Mouse (Mus musculus): ENCODE measurements around the gene Intu. TPM values are rescaled to one million over a fixed set of nuclear protein-coding genes. Genes with fewer than 3 reads are reported as not detected.

Gene Intu
- 0.53 and 0.60 TPM in 2 replicates for polyA plus RNA-seq (2015; fragmentation: Nextera tagmentation; extraction: Ambion mirVana)

- DNase-seq (peak; percentile 70), ATAC-seq (peak; percentile 89)
- under 1% methylated on average over 53 of the region's 54 CpGs for WGBS (ENCODE audit: insufficient replicate concordance)
- Histone ChIP-seq H3K4me1 (ENCODE audit: insufficient read depth) (peaks cover 16% of the 10 kb centered on the region), H3K36me3 (replicated peaks; ENCODE audit: insufficient read depth, low read length) (no peaks in the 10 kb centered on the region), H3K4me3 (ENCODE audit: low read depth, low read length) (peak within 1 kb of the TSS; percentile 56), H3K27me3 (ENCODE audit: insufficient read depth, low read length) (peaks cover 24% of the 10 kb centered on the region), H3K4me2 (ENCODE audit: low read depth, low read length) (peak within 1 kb of the TSS; percentile 90), H3K9me3 (ENCODE audit: low read length) (no peaks in the 10 kb centered on the region), H3K27ac (ENCODE audit: low read depth) (no peak within 1 kb of the TSS), H3K9ac (replicated peaks) (peak within 1 kb of the TSS; percentile 46)
- no peak for TF ChIP-seq EP300 (IDR thresholded peaks at IDR 0.05; ENCODE audit: low read depth)
- TF ChIP-seq CTCF (IDR thresholded peaks at IDR 0.05; ENCODE audit: low read depth) = peak; percentile 57
Observed at GRCm38 (mm10) chr3:40531286-40532141, at the start of gene Intu. Gene Intu (plus strand): TSS chr3:40531286.

- TF ChIP-seq EP300 (IDR thresholded peaks at IDR 0.05; ENCODE audit: low read depth) = no peak
- Histone ChIP-seq H3K4me3 (ENCODE audit: low read depth, low read length) (no peak overlapping the region), H3K27ac (ENCODE audit: low read depth) (no peak overlapping the region), H3K9ac (replicated peaks) (no peak overlapping the region), H3K4me1 (ENCODE audit: insufficient read depth) (no peaks in the 10 kb centered on the region), H3K4me2 (ENCODE audit: low read depth, low read length) (no peak overlapping the region), H3K9me3 (ENCODE audit: low read length) (no peaks in the 10 kb centered on the region), H3K36me3 (replicated peaks; ENCODE audit: insufficient read depth, low read length) (no peaks in the 10 kb centered on the region), H3K27me3 (ENCODE audit: insufficient read depth, low read length) (no peaks in the 10 kb centered on the region)
- no peak for ATAC-seq
- 42% methylated on average over 10 of the region's 10 CpGs for WGBS (ENCODE audit: insufficient replicate concordance)
- DNase-seq = no peak
Observed at GRCm38 (mm10) chr3:40483221-40483654, 47.8 kb upstream of the Intu start.

- no peak for ATAC-seq
Observed at GRCm38 (mm10) chr3:40487381-40487780, 43.7 kb upstream of the Intu start.

GRCm38 (mm10) chr3:40491742-40492141 is 39.3 kb upstream of the Intu start:
- H3K9me3 ChIP-seq (ENCODE audit: low read length) = no peaks in the 10 kb centered on the region
- H3K27me3 ChIP-seq (ENCODE audit: insufficient read depth, low read length) = no peaks in the 10 kb centered on the region
- H3K27ac ChIP-seq (ENCODE audit: low read depth) = no peak overlapping the region
- 79% methylated on average over 3 of the region's 3 CpGs for WGBS (ENCODE audit: insufficient replicate concordance)
- ATAC-seq = no peak
- H3K4me1 ChIP-seq (ENCODE audit: insufficient read depth) = no peaks in the 10 kb centered on the region
- no peaks in the 10 kb centered on the region for H3K36me3 ChIP-seq (replicated peaks; ENCODE audit: insufficient read depth, low read length)
- TF ChIP-seq EP300 (IDR thresholded peaks at IDR 0.05; ENCODE audit: low read depth) (no peak), CTCF (IDR thresholded peaks at IDR 0.05; ENCODE audit: low read depth) (peak; percentile 51)
- no peak overlapping the region for H3K4me3 ChIP-seq (ENCODE audit: low read depth, low read length)
- no peak for DNase-seq
- no peak overlapping the region for H3K4me2 ChIP-seq (ENCODE audit: low read depth, low read length)
- H3K9ac ChIP-seq (replicated peaks) = no peak overlapping the region

More at GRCm38 (mm10) chr3:40487381-40487780, 43.7 kb upstream of the Intu start:
- Histone ChIP-seq H3K27me3 (ENCODE audit: insufficient read depth, low read length) (no peaks in the 10 kb centered on the region), H3K4me1 (ENCODE audit: insufficient read depth) (no peaks in the 10 kb centered on the region), H3K36me3 (replicated peaks; ENCODE audit: insufficient read depth, low read length) (no peaks in the 10 kb centered on the region), H3K9me3 (ENCODE audit: low read length) (no peaks in the 10 kb centered on the region), H3K27ac (ENCODE audit: low read depth) (no peak overlapping the region), H3K9ac (replicated peaks) (no peak overlapping the region), H3K4me2 (ENCODE audit: low read depth, low read length) (no peak overlapping the region), H3K4me3 (ENCODE audit: low read depth, low read length) (no peak overlapping the region)
- DNase-seq = no peak
- WGBS (ENCODE audit: insufficient replicate concordance) = 73% methylated on average over 4 of the region's 4 CpGs
- TF ChIP-seq EP300 (IDR thresholded peaks at IDR 0.05; ENCODE audit: low read depth) (no peak), CTCF (IDR thresholded peaks at IDR 0.05; ENCODE audit: low read depth) (no peak)

GRCm38 (mm10) chr3:40498898-40499297 is 32.2 kb upstream of the Intu start:
- no peaks in the 10 kb centered on the region for H3K4me1 ChIP-seq (ENCODE audit: insufficient read depth)
- H3K27ac ChIP-seq (ENCODE audit: low read depth) = no peak overlapping the region
- ATAC-seq (no peak), DNase-seq (no peak)
- H3K9me3 ChIP-seq (ENCODE audit: low read length) = no peaks in the 10 kb centered on the region
- TF ChIP-seq EP300 (IDR thresholded peaks at IDR 0.05; ENCODE audit: low read depth) (no peak), CTCF (IDR thresholded peaks at IDR 0.05; ENCODE audit: low read depth) (peak; percentile 49)
- H3K4me3 ChIP-seq (ENCODE audit: low read depth, low read length) = no peak overlapping the region
- H3K36me3 ChIP-seq (replicated peaks; ENCODE audit: insufficient read depth, low read length) = no peaks in the 10 kb centered on the region
- no peak overlapping the region for H3K4me2 ChIP-seq (ENCODE audit: low read depth, low read length)
- H3K9ac ChIP-seq (replicated peaks) = no peak overlapping the region
- no peaks in the 10 kb centered on the region for H3K27me3 ChIP-seq (ENCODE audit: insufficient read depth, low read length)
- 89% methylated on average over 3 of the region's 3 CpGs for WGBS (ENCODE audit: insufficient replicate concordance)

GRCm38 (mm10) chr3:40500157-40500808 is 30.8 kb upstream of the Intu start:
- ATAC-seq = peak; percentile 59
- no peaks in the 10 kb centered on the region for H3K9me3 ChIP-seq (ENCODE audit: low read length)
- H3K4me3 ChIP-seq (ENCODE audit: low read depth, low read length) = no peak overlapping the region
- WGBS (ENCODE audit: insufficient replicate concordance) = 69% methylated on average over 8 of the region's 8 CpGs
- no peaks in the 10 kb centered on the region for H3K36me3 ChIP-seq (replicated peaks; ENCODE audit: insufficient read depth, low read length)
- no peak overlapping the region for H3K27ac ChIP-seq (ENCODE audit: low read depth)
- no peak overlapping the region for H3K4me2 ChIP-seq (ENCODE audit: low read depth, low read length)
- no peak for TF ChIP-seq CTCF (IDR thresholded peaks at IDR 0.05; ENCODE audit: low read depth)
- TF ChIP-seq EP300 (IDR thresholded peaks at IDR 0.05; ENCODE audit: low read depth) = no peak
- DNase-seq = no peak
- H3K4me1 ChIP-seq (ENCODE audit: insufficient read depth) = no peaks in the 10 kb centered on the region
- H3K9ac ChIP-seq (replicated peaks) = no peak overlapping the region
- H3K27me3 ChIP-seq (ENCODE audit: insufficient read depth, low read length) = no peaks in the 10 kb centered on the region
